Mouse (Mus musculus) adrenal gland, adult 8-10 months (tissue): ENCODE measurements around the gene Vwa8. TPM values are rescaled to one million over a fixed set of nuclear protein-coding genes. Genes with fewer than 3 reads are reported as not detected.

Source experiments
- DNase-seq: peaks from one replicate; pipeline ENCODE4 v3.0.0; 2022
- total RNA-seq, 4 experiments: library from RNA; stranded (reverse); gene quantifications; 2 replicates each; pipeline ENCODE4 v1.2.4; 2022

Gene Vwa8
- total RNA-seq, 4 experiments from 2014 or later, result 165 to 179 (median 171) TPM

GRCm38 (mm10) chr14:79184071-79184470 lies 335.2 kb downstream of the Vwa8 start:
- DNase-seq, result no peak

DNA sequence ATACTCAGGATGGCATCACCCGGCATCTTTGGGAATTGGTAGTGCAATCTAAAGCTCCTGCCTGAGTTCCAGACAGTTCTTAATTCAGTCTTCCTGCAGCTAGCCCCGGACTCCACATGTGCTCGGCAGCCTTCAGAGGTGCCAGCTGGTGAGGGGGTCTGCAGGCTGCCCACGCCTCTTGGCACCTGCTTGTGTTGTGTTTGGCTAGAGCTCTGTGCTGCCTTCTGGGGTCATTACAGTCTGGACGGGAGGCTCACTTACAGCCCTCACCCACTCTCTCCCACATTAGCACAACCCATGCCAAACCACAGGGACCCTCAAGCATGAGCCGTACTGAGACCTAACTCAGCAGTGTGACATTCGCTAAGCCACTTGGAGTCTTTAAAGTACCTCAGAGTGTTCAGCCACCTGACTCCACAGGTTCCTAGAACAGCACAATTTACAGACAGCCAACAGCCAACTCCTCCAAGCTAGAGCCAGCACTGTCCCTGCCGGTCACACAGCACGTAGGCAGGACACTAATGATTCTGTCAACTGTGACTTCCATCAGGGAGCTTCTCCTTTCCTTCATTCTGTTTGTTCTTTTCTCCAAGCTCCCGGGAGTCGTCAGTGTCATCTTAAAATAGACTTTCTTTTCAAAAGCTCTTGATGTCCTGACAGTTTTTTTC lies 336.3 kb downstream of the Vwa8 start:
- no peak for DNase-seq

- no peak for DNase-seq
Measured at GRCm38 (mm10) chr14:79186976-79187375, 338.1 kb downstream of the Vwa8 start.

GRCm38 (mm10) chr14:79196711-79197110 lies 347.9 kb downstream of the Vwa8 start:
- DNase-seq, result no peak

GRCm38 (mm10) chr14:79198066-79198465 lies 349.2 kb downstream of the Vwa8 start:
- no peak for DNase-seq

GRCm38 (mm10) chr14:79200133-79200891 lies 351.5 kb downstream of the Vwa8 start:
- no peak for DNase-seq

DNA sequence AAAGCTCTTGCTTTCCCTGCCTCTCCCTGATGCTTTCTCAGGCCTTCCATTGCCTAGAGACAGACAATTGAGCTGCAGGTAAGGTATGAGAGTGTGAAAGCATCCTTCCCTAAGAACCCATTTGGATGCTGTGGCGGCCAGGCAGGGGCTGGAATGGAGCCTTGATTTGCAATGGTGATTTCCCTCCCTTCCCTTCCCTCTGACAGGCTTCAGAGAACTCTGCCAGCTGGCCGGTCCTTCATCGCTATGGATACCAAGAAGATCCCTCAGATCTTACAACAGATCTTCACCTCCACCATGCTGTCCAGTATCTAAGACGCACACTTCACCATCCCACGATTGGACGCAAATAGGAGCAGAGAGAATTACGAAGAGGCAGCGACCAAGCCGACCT lies 352.0 kb downstream of the Vwa8 start:
- DNase-seq, result no peak

GRCm38 (mm10) chr14:79202722-79203362 lies 354.0 kb downstream of the Vwa8 start:
- DNase-seq, result no peak

DNA sequence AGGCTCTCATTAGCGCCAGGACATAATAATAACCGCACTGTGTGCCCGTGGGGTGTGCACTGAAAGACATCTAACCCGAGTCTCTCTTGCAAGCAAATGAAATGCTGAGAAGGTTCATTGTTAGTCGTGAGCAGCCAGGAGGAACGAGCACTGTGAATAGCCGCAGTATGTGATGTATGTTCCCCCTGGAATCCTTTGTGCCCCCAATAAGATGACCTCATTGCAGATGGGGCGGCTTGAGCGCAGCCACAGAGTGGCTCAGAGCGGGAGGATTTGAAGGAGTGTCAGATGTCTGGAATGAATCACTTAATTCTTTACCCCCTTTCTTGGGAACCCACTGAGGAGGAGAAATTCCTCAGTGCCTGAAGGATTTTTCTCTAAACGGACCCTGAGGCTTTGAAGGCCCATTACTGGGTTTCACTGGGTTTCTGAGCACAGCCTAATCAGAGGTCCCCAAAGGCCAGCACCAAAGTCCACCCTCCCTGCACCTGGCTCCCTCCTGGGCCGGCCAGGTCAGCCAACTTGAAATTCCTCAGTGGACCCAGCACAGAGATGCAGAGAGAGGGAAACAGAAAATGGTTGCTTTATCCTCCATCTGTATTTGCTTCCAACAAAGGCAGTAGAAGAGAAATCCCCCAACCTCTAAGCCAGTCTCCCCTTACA lies 354.8 kb downstream of the Vwa8 start:
- DNase-seq, result no peak

DNA sequence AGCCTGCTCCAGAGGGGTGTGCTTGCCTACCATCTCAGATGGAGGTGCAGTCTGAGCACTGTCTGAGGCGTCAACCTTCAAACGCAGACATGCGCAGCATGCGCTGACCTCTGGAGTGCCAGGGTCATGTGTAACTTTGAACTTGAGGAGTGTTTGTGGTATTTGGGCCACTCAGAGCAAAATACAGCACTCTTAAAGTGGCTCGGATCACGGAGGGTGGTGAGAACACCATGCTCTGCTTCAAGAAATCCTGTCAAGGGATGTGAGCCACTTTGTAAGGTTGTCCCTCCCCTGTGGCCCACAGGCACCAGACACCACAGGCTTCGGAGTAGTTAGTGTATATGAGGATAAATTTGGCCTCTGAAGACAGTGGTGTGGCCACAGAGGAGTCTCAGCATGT lies 356.0 kb downstream of the Vwa8 start:
- no peak for DNase-seq

- no peak for DNase-seq
Measured at GRCm38 (mm10) chr14:79206210-79206609, 357.4 kb downstream of the Vwa8 start.

DNA sequence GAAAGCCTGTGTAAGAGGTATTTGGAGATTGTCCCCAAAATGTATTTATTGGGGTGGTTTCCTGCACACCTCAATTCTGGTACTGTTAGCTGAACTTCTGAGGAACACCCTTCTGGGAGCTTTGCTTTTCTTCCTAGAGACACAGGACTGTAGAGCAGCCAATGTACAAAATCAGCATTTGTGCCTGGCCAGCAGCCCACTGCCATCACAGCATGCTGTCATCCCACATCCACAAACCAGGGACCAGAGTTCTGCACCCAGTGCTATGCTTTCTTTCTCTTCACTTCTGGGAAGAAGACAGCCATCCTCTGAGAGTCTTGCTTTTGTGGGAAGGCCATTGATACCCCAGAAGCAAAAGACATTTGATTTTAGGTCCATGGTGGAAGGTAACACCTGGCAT lies 359.6 kb downstream of the Vwa8 start:
- no peak for DNase-seq

DNA sequence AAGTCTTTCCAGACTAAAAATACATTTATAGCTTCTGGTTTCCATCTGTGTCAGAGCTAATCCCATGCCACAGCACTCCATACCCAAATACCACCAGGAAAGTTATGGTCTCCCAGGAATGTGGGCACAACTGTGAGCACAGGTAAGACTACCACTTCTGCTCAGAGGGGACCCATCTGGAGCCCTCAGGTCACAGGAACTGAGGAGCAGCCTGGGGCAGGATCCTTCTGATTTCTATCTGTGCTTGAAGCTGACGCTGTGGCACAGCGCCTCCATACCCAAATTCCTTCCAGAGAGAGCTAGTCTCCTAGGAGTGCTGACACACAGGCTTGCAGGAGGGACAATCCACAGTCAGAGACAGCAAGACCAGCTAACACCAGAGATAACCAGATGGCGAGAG lies 361.0 kb downstream of the Vwa8 start:
- DNase-seq, result no peak

DNA sequence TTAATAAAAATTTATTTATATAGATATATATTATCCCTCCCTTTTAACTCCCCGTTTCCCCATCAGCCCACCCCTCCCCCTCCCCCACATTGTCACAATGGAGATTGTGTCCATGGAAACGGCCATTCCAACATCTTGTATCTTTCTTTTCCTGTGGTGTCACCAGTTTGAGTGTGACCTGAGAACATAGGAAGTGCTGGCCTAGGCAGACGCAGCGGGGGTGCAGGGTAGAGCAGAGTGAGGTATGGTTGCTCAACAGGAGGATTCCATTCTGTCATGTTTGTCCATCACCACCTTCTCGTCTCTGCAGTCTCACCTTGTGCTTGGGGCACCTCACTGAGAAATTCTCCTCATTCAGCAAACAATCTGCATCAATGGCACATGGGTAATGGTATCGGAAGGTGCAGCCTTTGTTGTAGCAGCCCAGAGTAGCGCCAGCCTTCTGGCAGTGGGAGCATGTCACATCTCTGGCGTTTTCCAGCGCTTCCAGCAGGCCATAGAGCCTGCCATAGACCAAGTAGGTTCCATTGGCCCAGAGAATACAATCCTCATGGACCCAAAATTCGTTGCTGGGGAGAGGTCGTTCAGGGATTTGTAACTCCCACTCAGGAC lies 363.6 kb downstream of the Vwa8 start:
- no peak for DNase-seq

DNA sequence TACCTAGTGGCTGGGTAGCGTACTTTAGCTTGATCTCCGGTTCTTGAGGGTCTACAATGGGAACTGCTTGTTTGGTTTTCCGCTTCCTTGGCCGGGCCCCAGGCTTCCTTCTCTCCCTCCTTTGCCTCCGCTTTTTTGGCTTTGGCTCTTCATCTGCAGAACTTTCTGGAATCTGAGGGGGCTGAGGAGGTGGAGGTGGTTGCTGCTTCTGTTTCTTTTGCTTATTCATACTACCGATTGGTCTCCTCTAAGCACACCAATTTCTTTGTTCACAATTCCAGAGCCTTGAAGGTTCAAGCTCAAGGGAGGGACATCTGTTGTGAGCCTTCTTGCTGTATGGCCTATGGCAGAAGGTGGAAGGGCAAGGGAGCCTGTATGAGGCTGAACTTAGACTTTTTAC lies 365.3 kb downstream of the Vwa8 start:
- DNase-seq, result no peak

GRCm38 (mm10) chr14:79214660-79215249 lies 365.9 kb downstream of the Vwa8 start:
- DNase-seq, result no peak

DNA sequence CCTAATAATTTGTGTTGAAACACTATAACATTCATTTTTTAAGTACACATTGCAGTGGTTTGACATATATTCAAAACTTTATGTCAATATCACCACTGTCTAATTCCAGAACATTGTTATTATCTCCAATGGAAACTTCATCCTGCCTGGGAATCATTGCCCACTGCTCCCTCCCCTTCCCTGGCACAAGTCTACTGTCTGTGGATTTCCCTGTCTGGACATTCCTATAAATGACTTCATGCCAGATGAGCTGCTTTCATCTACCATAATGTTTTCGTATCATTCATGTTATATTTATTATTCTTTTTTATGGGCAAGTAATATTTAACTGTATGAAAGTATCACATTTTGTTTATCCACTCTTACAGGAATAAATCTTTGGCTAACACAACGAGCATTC lies 367.5 kb downstream of the Vwa8 start:
- no peak for DNase-seq

- no peak for DNase-seq
Measured at GRCm38 (mm10) chr14:79223431-79224036, 374.7 kb downstream of the Vwa8 start.

DNA sequence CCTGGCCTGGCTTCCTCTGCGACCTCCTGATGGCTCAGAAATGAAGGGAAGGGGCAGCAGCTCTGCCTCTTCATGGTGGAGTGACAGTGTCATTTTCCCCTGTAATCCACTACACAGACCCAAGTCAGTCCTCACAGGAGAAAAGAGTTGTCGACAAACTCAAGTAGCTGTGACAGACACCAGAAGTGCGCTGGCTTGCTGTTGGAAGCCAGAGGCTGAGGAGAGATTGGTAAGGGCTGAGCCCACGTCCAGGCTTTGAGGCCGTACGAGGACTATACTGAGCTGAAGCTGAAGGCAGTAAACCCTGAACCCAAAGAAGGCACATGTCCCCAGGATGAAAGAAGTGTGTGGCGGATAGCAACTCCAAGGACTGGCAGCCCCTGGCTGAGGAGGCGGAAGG lies 376.6 kb downstream of the Vwa8 start:
- DNase-seq, result no peak

DNA sequence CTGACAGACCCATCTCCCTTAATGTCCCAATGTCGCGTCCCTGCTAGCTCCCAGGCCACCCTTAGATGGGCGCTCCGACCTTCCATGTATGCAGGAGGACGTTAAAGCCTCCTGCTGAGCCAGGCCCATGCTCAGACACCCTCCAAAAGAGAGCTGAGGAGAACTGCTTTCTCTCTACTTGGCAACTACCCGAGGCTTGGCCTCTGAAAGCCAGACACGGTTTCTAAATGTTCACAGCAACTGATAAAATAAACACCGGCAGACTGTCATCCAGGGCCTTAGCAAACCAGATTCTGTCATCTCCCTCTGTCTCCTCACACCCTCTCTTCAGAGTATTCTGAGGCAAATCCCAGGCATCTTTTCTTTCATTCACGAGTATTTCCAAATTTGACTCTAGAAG lies 377.2 kb downstream of the Vwa8 start:
- DNase-seq, result no peak

GRCm38 (mm10) chr14:79226741-79227140 lies 377.9 kb downstream of the Vwa8 start:
- no peak for DNase-seq

DNA sequence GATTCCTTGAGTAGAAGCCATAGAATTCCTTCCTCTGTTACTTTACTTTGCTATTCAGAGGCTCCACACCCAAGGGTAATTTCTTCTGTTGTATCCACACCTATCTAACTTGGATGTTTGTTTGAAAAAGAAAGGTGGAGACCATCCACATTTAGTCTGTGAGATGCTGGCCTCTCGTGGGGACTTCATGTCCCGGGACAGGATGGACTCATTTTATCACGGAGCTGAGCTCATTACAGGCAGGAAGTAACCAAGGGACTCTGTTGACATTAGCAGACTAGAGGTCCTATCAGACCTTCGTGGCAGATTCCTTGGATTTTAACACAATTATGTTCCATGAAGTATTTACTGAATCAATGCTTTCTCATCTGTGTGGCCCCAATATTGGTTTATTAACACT lies 379.1 kb downstream of the Vwa8 start:
- no peak for DNase-seq
